Mouse (Mus musculus): Measurements from ENCODE around the gene Nrn1.

Gene Nrn1

GRCm38 (mm10) chr13:36724533-36725470 is 10.1 kb downstream of the Nrn1 start:
- peak; percentile 71 for DNase-seq

GRCm38 (mm10) chr13:36723726-36724300 is 11.1 kb downstream of the Nrn1 start:
- DNase-seq = no peak

GRCm38 (mm10) chr13:36722309-36722708 is 12.6 kb downstream of the Nrn1 start:
- DNase-seq = no peak

GRCm38 (mm10) chr13:36720297-36721017 is 14.5 kb downstream of the Nrn1 start:
- no peak for DNase-seq

- DNase-seq = no peak
Observed at GRCm38 (mm10) chr13:36717376-36717775, 17.6 kb downstream of the Nrn1 start.

GRCm38 (mm10) chr13:36716708-36717107 is 18.2 kb downstream of the Nrn1 start:
- no peak for DNase-seq

GRCm38 (mm10) chr13:36714101-36714500 is 20.8 kb downstream of the Nrn1 start:
- DNase-seq = no peak

- DNase-seq = no peak
Observed at GRCm38 (mm10) chr13:36707088-36707690, 27.7 kb downstream of the Nrn1 start.

GRCm38 (mm10) chr13:36696351-36696771 is 38.6 kb downstream of the Nrn1 start:
- peak; percentile 28 for DNase-seq

GRCm38 (mm10) chr13:36695516-36696201 is 39.3 kb downstream of the Nrn1 start:
- DNase-seq = peak; percentile 23

- no peak for DNase-seq
Observed at GRCm38 (mm10) chr13:36683581-36683980, 51.4 kb downstream of the Nrn1 start.

GRCm38 (mm10) chr13:36680690-36681355 is 54.1 kb downstream of the Nrn1 start:
- DNase-seq = no peak

GRCm38 (mm10) chr13:36679345-36679744 is 55.6 kb downstream of the Nrn1 start:
- DNase-seq = no peak
